Mouse (Mus musculus) thymus, adult 2 months (tissue): ENCODE results near the gene Bid. TPM values are rescaled to one million over a fixed set of nuclear protein-coding genes. Genes with fewer than 3 reads are reported as not detected.
"Not testable (repeated sequence)": the region's sequence is repeated elsewhere in the genome, so short reads cannot be mapped to it uniquely, and the experiment has no call there.

Experiments used
- DNase-seq: peaks from one replicate; pipeline ENCODE4 v3.0.0; 2021
- H3K27ac ChIP-seq: fragments of 200-500 bp; 2 replicates; pipeline ENCODE4 v1.5.1; 2012; ENCODE audit warnings: low read length, control low read depth; ENCODE audit not compliant: control insufficient read depth, insufficient read depth
- H3K27me3 ChIP-seq: fragments of 200-500 bp; 2 replicates; pipeline ENCODE4 v1.6.1; 2012; ENCODE audit warnings: mild to moderate bottlenecking, low read length, moderate library complexity, mixed read lengths; ENCODE audit not compliant: control insufficient read depth, insufficient read depth
- H3K36me3 ChIP-seq: fragments of 200-500 bp; 2 replicates; pipeline ENCODE4 v1.6.1; 2012; ENCODE audit warnings: mild to moderate bottlenecking, low read length, moderate library complexity; ENCODE audit not compliant: control insufficient read depth, insufficient read depth
- H3K4me1 ChIP-seq: fragments of 200-500 bp; replicated peaks from 2 replicates; pipeline ENCODE4 v1.6.1; 2012; ENCODE audit warnings: low read length; ENCODE audit not compliant: control insufficient read depth, insufficient read depth
- H3K4me3 ChIP-seq: fragments of 200-500 bp; 2 replicates; pipeline ENCODE4 v1.5.1; 2012; ENCODE audit warnings: mild to moderate bottlenecking, low read length, control low read depth, moderate library complexity; ENCODE audit not compliant: control insufficient read depth, insufficient read depth
- CTCF ChIP-seq: fragments of 200-500 bp; IDR thresholded peaks from 2 replicates; pipeline ENCODE4 v1.5.1; 2012; ENCODE audit warnings: mild to moderate bottlenecking, control low read depth, low read length, moderate library complexity, borderline replicate concordance; ENCODE audit not compliant: control insufficient read depth, poor library complexity, insufficient read depth; ENCODE audit errors: extremely low read depth
- POLR2A ChIP-seq: fragments of 200-500 bp; IDR thresholded peaks from 2 replicates; pipeline ENCODE4 v1.6.1; 2012; ENCODE audit warnings: mild to moderate bottlenecking, low read length, control low read depth, moderate library complexity; ENCODE audit not compliant: control insufficient read depth, poor library complexity, insufficient read depth; ENCODE audit errors: extremely low read depth
- WGBS: fragments of 180-500 bp; shearing (Covaris S2); methylation state at CpG from one replicate; pipeline ENCODE4 v1.1.7; 2018; 5-methylcytosine and 5-hydroxymethylcytosine counted together
- polyA plus RNA-seq: library from polyadenylated mRNA; depleted of rRNA; stranded (reverse); fragments of >200 nt; gene quantifications from 2 replicates; pipeline ENCODE4 v1.2.3, GENCODE M21; 2012; rRNA removed

Bid gene
- polyA plus RNA-seq, 1 experiment, result 36.5 TPM

DNA sequence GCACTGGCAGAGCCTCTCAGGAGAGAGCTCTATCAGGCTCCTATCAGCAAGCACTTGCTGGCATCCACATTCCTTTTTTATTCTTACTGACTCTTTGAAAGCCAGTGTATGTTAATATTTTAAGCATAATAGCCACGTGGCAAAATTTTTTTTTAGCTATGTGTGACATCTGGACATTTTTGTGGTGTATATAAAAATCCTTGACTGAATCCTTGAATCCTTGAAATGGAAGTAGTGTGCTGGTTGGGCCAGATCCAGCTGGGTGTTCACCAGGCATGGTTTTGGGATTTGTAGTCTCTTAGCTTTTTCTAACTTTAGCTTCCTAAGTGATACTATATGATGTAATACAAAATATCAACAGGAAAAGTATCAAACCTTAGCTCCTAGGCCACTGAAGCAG, 47.8 kb downstream of the Bid start:
- Histone ChIP-seq H3K4me3 (no peak overlapping the region), H3K27ac (no peak overlapping the region), H3K27me3 (no peaks in the 10 kb centered on the region), H3K36me3 (peaks cover 9% of the 10 kb centered on the region), H3K4me1 (no peaks in the 10 kb centered on the region)
- TF ChIP-seq POLR2A (no peak), CTCF (no peak)
- no peak for DNase-seq
- WGBS, result 83% methylated on average over 1 of the region's 1 CpGs

DNA sequence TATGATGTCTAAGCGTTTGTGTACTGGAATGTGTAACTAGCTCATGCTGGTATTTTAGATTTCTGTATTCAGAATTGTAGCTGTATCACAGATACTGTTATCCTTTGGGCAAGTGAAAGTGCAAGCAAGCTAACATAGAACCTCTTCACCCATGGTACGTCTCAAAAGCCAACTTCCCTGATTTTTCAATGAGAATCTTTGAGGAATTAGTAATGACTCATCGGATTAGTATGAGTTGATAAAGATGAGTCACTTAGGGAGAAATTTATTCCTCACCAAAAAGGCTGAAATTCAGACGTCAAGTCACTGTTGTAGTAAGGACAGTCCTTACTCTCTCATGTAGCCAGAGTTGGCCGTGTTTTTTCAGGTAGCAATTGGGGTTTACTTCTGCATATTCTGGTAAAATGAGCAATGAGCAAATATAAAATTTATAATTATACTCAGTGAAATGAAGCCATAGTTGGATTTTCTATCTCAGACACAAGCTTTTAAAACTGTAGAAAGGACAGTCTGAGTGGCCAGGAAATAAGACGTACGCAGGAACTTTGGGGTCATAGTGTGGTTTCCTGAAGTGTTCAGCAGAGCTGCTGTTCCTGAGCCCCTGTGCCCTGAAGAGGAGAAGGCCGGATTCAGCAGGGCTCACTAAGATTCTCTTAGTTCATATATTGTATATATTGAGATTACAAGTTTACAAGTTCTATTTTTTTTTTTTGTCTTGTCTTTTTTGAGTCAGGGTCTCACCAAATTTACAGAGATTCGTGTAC, 50.4 kb downstream of the Bid start:
- TF ChIP-seq CTCF (no peak), POLR2A (no peak)
- Histone ChIP-seq H3K4me3 (no peak overlapping the region), H3K36me3 (peaks cover 21% of the 10 kb centered on the region), H3K4me1 (no peaks in the 10 kb centered on the region), H3K27me3 (no peaks in the 10 kb centered on the region), H3K27ac (no peak overlapping the region)
- no peak for DNase-seq
- WGBS, result 51% methylated on average over 9 of the region's 9 CpGs

DNA sequence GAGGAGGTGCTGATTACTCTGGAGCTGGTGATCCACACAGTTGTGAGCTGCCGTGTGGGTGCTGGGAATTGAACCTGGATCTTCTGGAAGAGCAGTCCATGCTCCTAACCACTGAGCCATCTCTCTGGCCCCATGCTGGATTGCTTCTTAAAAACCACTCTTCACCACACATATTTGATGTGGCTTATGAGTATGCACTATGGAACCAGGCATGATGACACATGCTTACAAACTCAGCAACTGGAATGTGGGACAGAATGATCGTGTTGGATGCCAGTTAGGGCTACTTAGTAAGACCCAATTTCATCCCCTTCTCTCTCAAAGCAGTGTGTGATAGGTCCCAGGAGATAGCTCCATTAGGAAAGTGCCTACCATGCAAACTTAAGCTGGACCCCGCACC, 56.6 kb downstream of the Bid start:
- Histone ChIP-seq H3K4me3 (no peak overlapping the region), H3K27me3 (no peaks in the 10 kb centered on the region), H3K27ac (no peak overlapping the region), H3K4me1 (no peaks in the 10 kb centered on the region), H3K36me3 (peaks cover 13% of the 10 kb centered on the region)
- WGBS, result 91% methylated on average over 3 of the region's 3 CpGs
- no peak for TF ChIP-seq CTCF
- no peak for TF ChIP-seq POLR2A
- no peak for DNase-seq

DNA sequence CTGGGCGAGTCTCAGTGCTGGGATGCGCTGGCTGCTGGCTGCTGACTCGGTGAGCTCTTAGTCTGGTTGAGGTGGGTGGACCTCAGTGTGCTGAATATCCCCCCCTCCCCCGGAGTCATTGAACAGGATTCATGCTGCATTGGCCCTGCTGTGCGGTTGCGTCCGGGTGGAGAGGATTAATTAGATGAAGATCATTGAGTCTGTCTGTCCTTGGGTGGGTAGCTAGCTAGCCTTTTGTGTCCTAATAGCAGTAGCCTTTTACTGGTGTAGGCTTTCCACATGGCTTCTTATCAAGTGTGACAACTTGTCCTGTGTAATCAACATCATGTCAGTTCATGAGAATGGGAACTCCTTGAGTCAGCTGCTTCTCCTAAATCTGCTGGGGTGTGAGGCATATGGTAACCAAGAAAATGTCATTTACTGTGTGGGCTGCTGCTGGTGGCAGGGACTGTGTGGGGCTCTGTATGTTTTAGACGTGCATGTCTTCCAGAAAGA, 58.4 kb downstream of the Bid start:
- no peak for DNase-seq
- Histone ChIP-seq H3K4me1 (no peaks in the 10 kb centered on the region), H3K27me3 (no peaks in the 10 kb centered on the region), H3K36me3 (peaks cover 7% of the 10 kb centered on the region; the same call in 1 of the 2 replicates), H3K27ac (no peak overlapping the region), H3K4me3 (no peak overlapping the region)
- TF ChIP-seq CTCF (no peak), POLR2A (no peak)
- 96% methylated on average over 8 of the region's 8 CpGs for WGBS

DNA sequence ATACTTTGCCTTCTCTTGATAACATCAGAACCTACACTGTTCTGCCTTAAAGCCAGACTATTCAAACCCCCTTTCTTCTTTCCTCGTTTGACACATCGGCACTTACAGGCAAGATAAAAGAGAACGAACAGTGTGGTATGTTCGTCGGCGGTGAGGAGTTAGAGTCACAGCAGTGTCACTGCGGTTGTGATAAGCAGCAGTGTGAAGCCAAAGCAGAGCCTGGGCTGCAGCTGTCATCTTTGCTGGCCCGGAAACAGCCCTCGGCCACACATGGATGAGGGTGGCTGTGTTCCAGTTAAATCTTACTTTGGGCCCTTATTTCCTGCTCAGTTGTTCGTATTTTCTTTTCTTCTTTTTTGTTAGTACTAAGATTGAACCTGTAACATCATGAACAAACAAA, 62.2 kb downstream of the Bid start:
- no peaks in the 10 kb centered on the region for H3K27me3 ChIP-seq
- DNase-seq, result no peak
- peaks cover 4% of the 10 kb centered on the region; the same call in 1 of the 2 replicates for H3K36me3 ChIP-seq
- no peak overlapping the region for H3K4me3 ChIP-seq
- no peaks in the 10 kb centered on the region for H3K4me1 ChIP-seq
- 88% methylated on average over 10 of the region's 10 CpGs for WGBS
- no peak for TF ChIP-seq CTCF
- TF ChIP-seq POLR2A, result no peak
- H3K27ac ChIP-seq, result no peak overlapping the region

DNA sequence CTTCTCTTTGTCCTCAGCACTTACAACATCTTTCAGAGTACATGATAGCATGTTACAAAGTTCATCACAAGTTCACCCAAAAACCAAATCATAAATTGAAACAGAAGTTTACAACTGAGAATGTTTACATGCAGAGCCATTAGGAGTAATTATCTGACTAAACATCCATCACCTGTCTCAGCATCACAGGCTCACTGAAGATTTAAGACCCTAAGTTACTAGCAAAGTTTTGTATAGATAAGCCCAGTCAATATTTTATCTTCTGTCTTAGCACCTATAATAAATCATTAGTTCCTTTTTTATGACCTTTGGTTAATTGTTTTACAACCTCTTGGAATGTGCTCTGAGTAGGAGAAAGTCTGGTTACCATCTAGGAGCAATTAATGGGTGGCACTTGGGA, 65.9 kb downstream of the Bid start:
- H3K36me3 ChIP-seq, result peaks cover 16% of the 10 kb centered on the region
- not testable (repeated sequence) for H3K27ac ChIP-seq, DNase-seq

More for the DNA sequence above, 65.9 kb downstream of the Bid start:
- not testable (repeated sequence) for H3K4me1 ChIP-seq, H3K27me3 ChIP-seq, H3K4me3 ChIP-seq

Other genes with a start within 250 kb of the Bid start
- gene Slc25a18, start 143.3 kb downstream of the Bid start, polyA plus RNA-seq, result 0.12 and 0.14 TPM in 2 replicates
- gene Atp6v1e1, start 94.1 kb downstream of the Bid start, polyA plus RNA-seq, result 122 and 136 TPM in 2 replicates
- 43.5 and 48.0 TPM in 2 replicates for gene Bcl2l13, start 80.6 kb downstream of the Bid start, polyA plus RNA-seq
- 16.2 TPM in 2 replicates for gene Mical3, start 214.1 kb upstream of the Bid start, polyA plus RNA-seq